Mouse (Mus musculus): Measurements from ENCODE around the gene Actl7b. TPM values are rescaled to one million over a fixed set of nuclear protein-coding genes. Genes with fewer than 3 reads are reported as not detected.

The Actl7b gene
- total RNA-seq (2021): not detected

GRCm38 (mm10) chr4:56741041-56741493 lies at the start of gene Actl7b:
Actl7b (minus strand) TSS chr4:56741443.
- intact Hi-C loops (cut with DNase I): no loop called here
- no peak for DNase-seq

- intact Hi-C loops (cut with DNase I): no loop called here
- DNase-seq: no peak
These were observed 29.8 kb upstream of the Actl7b start for GRCm38 (mm10) chr4:56771065-56771464.

GRCm38 (mm10) chr4:56768913-56769312 lies 27.7 kb upstream of the Actl7b start:
- intact Hi-C loops (cut with DNase I): loop anchor here (5.0 kb wide), 1 partner anchor 47 kb away; no protein-coding TSS in a partner anchor
- DNase-seq: peak; percentile 77 to 78

GRCm38 (mm10) chr4:56767861-56768284 lies 26.6 kb upstream of the Actl7b start:
- intact Hi-C loops (cut with DNase I): loop anchor here (5.0 kb wide), 1 partner anchor 46 kb away; no protein-coding TSS in a partner anchor
- peak; percentile 49 to 55 for DNase-seq

DNA sequence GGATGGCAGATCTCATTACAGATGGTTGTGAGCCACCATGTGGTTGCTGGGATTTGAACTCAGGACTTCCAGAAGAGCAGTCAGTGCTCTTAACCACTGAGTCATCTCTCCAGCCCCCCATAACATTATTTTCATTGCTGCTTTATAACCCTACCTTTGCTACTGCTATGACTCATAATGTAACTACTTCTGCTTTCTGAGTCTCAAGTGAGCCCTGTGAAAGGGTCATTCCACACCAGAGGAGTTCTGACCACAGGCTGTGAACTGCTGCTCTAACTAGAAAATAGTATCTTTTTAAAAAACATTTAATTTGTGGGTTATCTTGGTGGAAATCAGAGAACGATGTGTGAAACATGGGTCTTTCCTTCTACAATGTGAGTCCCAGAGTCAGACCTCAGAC lies 16.4 kb upstream of the Actl7b start:
- intact Hi-C loops (cut with DNase I): no loop called here
- DNase-seq: no peak

GRCm38 (mm10) chr4:56756966-56757600 lies 15.8 kb upstream of the Actl7b start:
- peak in 1 of 2 experiments; percentile 7 for DNase-seq
- intact Hi-C loops (cut with DNase I): no loop called here

DNA sequence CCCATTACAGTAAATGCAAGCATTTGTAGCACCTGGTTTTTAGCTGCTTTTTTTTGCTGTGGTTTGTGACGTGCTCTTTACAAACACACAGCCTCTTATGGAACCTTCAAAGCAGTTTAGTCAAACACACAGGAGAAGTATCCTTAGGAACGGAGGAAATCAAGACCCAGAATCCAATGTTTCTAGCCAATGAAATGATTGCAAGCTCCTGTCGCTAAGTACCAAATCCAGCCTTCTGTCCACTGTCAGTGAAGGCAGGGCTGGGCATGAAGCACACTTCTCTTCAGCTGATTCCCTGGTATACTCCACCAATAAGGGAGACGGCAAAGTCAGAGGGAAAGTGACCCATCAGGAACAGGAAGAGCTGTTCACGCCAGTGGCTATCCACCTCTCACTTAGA lies 14.8 kb upstream of the Actl7b start:
- DNase-seq: no peak
- intact Hi-C loops (cut with DNase I): no loop called here

DNA sequence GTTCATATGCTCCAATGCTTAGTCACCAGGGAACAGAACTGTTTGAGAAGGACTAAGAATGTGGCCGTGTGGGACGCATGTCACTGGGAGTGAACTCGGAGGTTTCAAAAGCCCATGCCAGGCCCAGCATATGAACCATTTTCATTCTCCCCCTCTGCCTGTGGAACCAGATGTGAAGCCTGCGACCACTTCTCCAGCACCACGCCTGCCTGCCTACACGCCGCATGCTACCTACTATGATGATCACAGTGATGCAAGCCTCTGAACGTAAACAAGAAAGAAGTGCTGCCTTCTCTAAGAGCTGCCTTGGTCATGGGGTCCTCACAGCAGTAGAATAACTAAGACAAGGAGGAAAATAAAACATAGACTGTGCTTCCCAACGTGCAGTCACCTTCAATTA lies 6.2 kb upstream of the Actl7b start:
- intact Hi-C loops (cut with DNase I): no loop called here

DNA sequence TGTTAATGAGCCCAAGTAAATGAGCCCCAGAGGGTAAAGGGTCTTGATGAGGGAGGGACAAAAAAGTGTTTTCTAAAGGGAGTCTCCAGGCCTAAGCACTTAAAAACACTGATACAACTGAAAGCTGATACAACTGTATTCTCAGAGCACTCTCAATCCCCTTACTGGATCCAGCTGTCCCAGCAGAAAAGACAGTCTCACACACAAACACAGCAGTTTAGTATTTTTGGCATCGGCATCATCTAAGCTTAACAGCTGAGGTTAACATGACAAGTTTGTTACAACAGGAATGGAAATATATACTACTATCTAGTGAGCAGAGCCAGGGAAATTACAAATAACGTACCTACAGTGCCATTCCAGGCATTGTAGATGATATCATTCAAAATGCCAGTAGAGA lies 5.1 kb upstream of the Actl7b start:
- DNase-seq: no peak
- intact Hi-C loops (cut with DNase I): no loop called here

More for the DNA sequence above, 6.2 kb upstream of the Actl7b start:
- DNase-seq: no peak

GRCm38 (mm10) chr4:56743363-56744195 lies 2.3 kb upstream of the Actl7b start, which contains the start of gene Actl7a:
Actl7a (plus strand) TSS chr4:56743413.
- DNase-seq: no peak
- intact Hi-C loops (cut with DNase I): no loop called here

GRCm38 (mm10) chr4:56742698-56743097 lies 1.5 kb upstream of the Actl7b start:
- no peak for DNase-seq
- intact Hi-C loops (cut with DNase I): no loop called here

GRCm38 (mm10) chr4:56740611-56741010 lies 632 bp downstream of the Actl7b start:
- DNase-seq: no peak
- intact Hi-C loops (cut with DNase I): no loop called here

GRCm38 (mm10) chr4:56740020-56740485 lies 1.2 kb downstream of the Actl7b start, which contains the start of gene Gm26657:
Gm26657 (plus strand) TSS chr4:56740070.
- DNase-seq: no peak
- intact Hi-C loops (cut with DNase I): no loop called here

DNA sequence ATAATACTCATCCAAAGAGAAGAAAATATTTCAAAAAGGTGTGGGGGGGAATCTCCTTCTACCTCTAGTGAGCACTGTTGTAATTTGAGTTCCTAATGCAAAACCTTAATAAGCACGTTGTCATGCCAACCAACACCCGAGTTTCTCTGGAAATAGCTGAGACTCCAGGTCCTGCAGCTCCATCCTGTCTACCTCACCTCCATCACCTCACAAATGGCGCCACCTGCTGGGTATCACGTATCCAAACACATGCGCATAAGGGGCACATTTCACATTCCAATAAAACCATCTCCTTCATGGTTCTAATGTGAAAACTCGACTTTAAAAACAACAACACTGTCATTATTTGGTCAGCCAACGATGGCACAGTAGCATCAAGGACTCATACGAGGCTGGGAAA lies 15.4 kb downstream of the Actl7b start:
- DNase-seq: no peak
- intact Hi-C loops (cut with DNase I): no loop called here

GRCm38 (mm10) chr4:56723237-56723636 lies 18.0 kb downstream of the Actl7b start:
- intact Hi-C loops (cut with DNase I): loop anchor here (5.0 kb wide), 1 partner anchor 44 kb away; no protein-coding TSS in a partner anchor

DNA sequence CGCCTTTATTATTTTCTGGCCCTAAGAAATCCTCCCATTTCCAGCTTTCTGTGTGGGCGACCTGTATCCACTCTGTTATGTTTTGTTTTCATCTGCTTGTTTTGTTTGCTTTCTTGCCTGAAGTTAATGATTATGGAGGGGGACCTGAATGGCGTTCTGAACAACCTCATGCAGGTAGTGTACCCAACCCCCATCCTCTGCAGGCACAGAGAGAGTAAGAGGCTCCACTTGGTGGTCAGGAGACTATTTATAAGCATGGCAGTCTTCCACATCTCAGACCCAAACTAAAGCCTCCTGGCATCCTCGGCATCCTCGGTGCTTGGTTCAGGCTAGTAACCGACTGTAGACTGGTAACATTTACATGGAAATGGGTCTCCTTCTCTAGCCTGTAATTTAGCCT lies 18.9 kb downstream of the Actl7b start:
- intact Hi-C loops (cut with DNase I): loop anchor here (5.0 kb wide), 1 partner anchor 45 kb away; no protein-coding TSS in a partner anchor
- DNase-seq: peak in 1 of 2 experiments; percentile 43

More at GRCm38 (mm10) chr4:56723237-56723636, 18.0 kb downstream of the Actl7b start:
- no peak for DNase-seq

DNA sequence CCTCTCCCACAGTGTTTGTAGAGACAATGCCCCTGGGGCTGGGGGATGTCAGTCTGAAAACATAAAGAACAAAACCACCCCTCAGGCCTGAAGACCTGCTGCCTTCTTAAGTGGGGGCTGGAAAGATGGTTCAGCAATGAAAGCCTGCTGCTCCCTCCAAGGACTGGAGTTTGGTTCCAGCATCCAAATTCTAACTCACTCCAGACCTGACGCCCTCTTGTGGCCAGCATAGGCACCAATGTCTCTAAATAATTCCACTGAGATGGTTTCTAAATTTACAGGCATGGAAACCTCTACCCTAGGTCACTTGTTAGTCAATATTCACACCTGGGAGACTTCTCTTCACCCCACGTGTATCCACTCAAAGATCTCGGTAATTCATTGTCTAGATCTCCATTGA lies 19.8 kb downstream of the Actl7b start:
- DNase-seq: peak in 1 of 2 experiments; percentile 55
- intact Hi-C loops (cut with DNase I): loop anchor here (2.0 to 5.0 kb wide), 2 partner anchors 17 to 46 kb away; no protein-coding TSS in a partner anchor

GRCm38 (mm10) chr4:56720403-56720802 lies 20.8 kb downstream of the Actl7b start:
- no peak for DNase-seq
- intact Hi-C loops (cut with DNase I): loop anchor here (2.0 to 5.0 kb wide), 2 partner anchors 18 to 47 kb away; no protein-coding TSS in a partner anchor

DNA sequence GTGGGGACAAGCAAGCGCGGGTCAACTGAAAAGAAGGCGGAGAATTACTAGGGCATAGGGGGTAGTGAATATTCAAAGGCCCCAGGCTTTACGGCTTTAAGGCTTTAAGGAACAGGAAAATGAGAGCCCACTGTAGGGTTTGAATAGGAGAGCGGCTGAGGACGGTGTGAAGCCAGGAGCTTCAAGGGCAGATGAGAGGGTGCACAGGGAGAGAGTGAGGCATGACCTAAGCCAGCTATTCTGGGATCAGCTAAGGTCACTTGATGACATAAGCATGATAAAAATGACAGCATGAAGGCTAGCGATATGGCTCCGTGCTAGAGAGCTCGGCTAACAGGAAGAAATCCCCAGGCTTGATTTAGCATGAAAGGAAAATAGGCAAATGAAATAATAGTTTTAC lies 21.8 kb downstream of the Actl7b start:
- peak; percentile 48 to 63 for DNase-seq
- intact Hi-C loops (cut with DNase I): no loop called here

- intact Hi-C loops (cut with DNase I): no loop called here
- DNase-seq: peak; percentile 33 to 41
These were observed 22.4 kb downstream of the Actl7b start for GRCm38 (mm10) chr4:56718573-56719442.

Measured in heart, postnatal 10 days (tissue).